Mouse (Mus musculus): Measurements from ENCODE around the gene Lama4. TPM values are rescaled to one million over a fixed set of nuclear protein-coding genes. Genes with fewer than 3 reads are reported as not detected.

Lama4 gene
- polyA plus RNA-seq, 1 experiment from 2014 or later: 12.3 TPM

GRCm38 (mm10) chr10:39005494-39005893, 40.2 kb downstream of the Lama4 start:
- peak; percentile 62 for ATAC-seq
- H3K27ac ChIP-seq (ENCODE audit: low read depth, low read length): no peak overlapping the region

GRCm38 (mm10) chr10:39006433-39007105, 41.3 kb downstream of the Lama4 start:
- peak; percentile 65 for ATAC-seq
- no peaks in the 10 kb centered on the region for H3K36me3 ChIP-seq (ENCODE audit: control insufficient read depth, insufficient read depth, low read length)
- 61% methylated on average over 4 of the region's 4 CpGs for WGBS

More at GRCm38 (mm10) chr10:39005494-39005893, 40.2 kb downstream of the Lama4 start:
- 83% methylated on average over 8 of the region's 8 CpGs for WGBS
- Histone ChIP-seq H3K4me3 (ENCODE audit: low read depth, low read length) (no peak overlapping the region), H3K9me3 (replicated peaks; ENCODE audit: control insufficient read depth, low read length) (no peaks in the 10 kb centered on the region), H3K9ac (ENCODE audit: low read length) (no peak overlapping the region), H3K4me2 (ENCODE audit: low read length) (no peak overlapping the region), H3K27me3 (replicated peaks; ENCODE audit: control insufficient read depth, insufficient read depth, low read length) (no peaks in the 10 kb centered on the region), H3K4me1 (ENCODE audit: control insufficient read depth, insufficient read depth, low read length) (no peaks in the 10 kb centered on the region), H3K36me3 (ENCODE audit: control insufficient read depth, insufficient read depth, low read length) (no peaks in the 10 kb centered on the region)
- peak; percentile 12 for DNase-seq (ENCODE audit: low spot score)

GRCm38 (mm10) chr10:39014836-39015235, 49.5 kb downstream of the Lama4 start:
- ATAC-seq: no peak
- 76% methylated on average over 2 of the region's 2 CpGs for WGBS
- H3K4me1 ChIP-seq (ENCODE audit: control insufficient read depth, insufficient read depth, low read length): no peaks in the 10 kb centered on the region

More at GRCm38 (mm10) chr10:39006433-39007105, 41.3 kb downstream of the Lama4 start:
- no peak for DNase-seq (ENCODE audit: low spot score)
- Histone ChIP-seq H3K4me1 (ENCODE audit: control insufficient read depth, insufficient read depth, low read length) (no peaks in the 10 kb centered on the region), H3K27ac (ENCODE audit: low read depth, low read length) (no peak overlapping the region), H3K4me3 (ENCODE audit: low read depth, low read length) (no peak overlapping the region), H3K27me3 (replicated peaks; ENCODE audit: control insufficient read depth, insufficient read depth, low read length) (no peaks in the 10 kb centered on the region), H3K4me2 (ENCODE audit: low read length) (no peak overlapping the region), H3K9me3 (replicated peaks; ENCODE audit: control insufficient read depth, low read length) (no peaks in the 10 kb centered on the region), H3K9ac (ENCODE audit: low read length) (no peak overlapping the region)

GRCm38 (mm10) chr10:39017986-39018385, 52.7 kb downstream of the Lama4 start:
- Histone ChIP-seq H3K4me3 (ENCODE audit: low read depth, low read length) (no peak overlapping the region), H3K27ac (ENCODE audit: low read depth, low read length) (no peak overlapping the region), H3K36me3 (ENCODE audit: control insufficient read depth, insufficient read depth, low read length) (no peaks in the 10 kb centered on the region), H3K4me1 (ENCODE audit: control insufficient read depth, insufficient read depth, low read length) (no peaks in the 10 kb centered on the region), H3K27me3 (replicated peaks; ENCODE audit: control insufficient read depth, insufficient read depth, low read length) (no peaks in the 10 kb centered on the region), H3K9me3 (replicated peaks; ENCODE audit: control insufficient read depth, low read length) (no peaks in the 10 kb centered on the region), H3K4me2 (ENCODE audit: low read length) (no peak overlapping the region), H3K9ac (ENCODE audit: low read length) (no peak overlapping the region)
- 77% methylated on average over 4 of the region's 4 CpGs for WGBS
- no peak for DNase-seq (ENCODE audit: low spot score)
- no peak for ATAC-seq

More at GRCm38 (mm10) chr10:39014836-39015235, 49.5 kb downstream of the Lama4 start:
- Histone ChIP-seq H3K36me3 (ENCODE audit: control insufficient read depth, insufficient read depth, low read length) (no peaks in the 10 kb centered on the region), H3K4me3 (ENCODE audit: low read depth, low read length) (no peak overlapping the region), H3K27me3 (replicated peaks; ENCODE audit: control insufficient read depth, insufficient read depth, low read length) (no peaks in the 10 kb centered on the region), H3K9ac (ENCODE audit: low read length) (no peak overlapping the region), H3K4me2 (ENCODE audit: low read length) (no peak overlapping the region), H3K9me3 (replicated peaks; ENCODE audit: control insufficient read depth, low read length) (no peaks in the 10 kb centered on the region), H3K27ac (ENCODE audit: low read depth, low read length) (no peak overlapping the region)
- DNase-seq (ENCODE audit: low spot score): no peak

GRCm38 (mm10) chr10:39018635-39019034, 53.3 kb downstream of the Lama4 start:
- Histone ChIP-seq H3K4me3 (ENCODE audit: low read depth, low read length) (no peak overlapping the region), H3K9me3 (replicated peaks; ENCODE audit: control insufficient read depth, low read length) (no peaks in the 10 kb centered on the region), H3K36me3 (ENCODE audit: control insufficient read depth, insufficient read depth, low read length) (no peaks in the 10 kb centered on the region), H3K27ac (ENCODE audit: low read depth, low read length) (no peak overlapping the region), H3K4me2 (ENCODE audit: low read length) (no peak overlapping the region), H3K27me3 (replicated peaks; ENCODE audit: control insufficient read depth, insufficient read depth, low read length) (no peaks in the 10 kb centered on the region), H3K4me1 (ENCODE audit: control insufficient read depth, insufficient read depth, low read length) (no peaks in the 10 kb centered on the region), H3K9ac (ENCODE audit: low read length) (no peak overlapping the region)
- whole genome bisulfite sequencing: 58% methylated on average over 1 of the region's 1 CpGs
- peak; percentile 52; the same call in 1 of the 2 replicates for ATAC-seq
- peak; percentile 54 for DNase-seq (ENCODE audit: low spot score)

GRCm38 (mm10) chr10:39023618-39024256, 58.4 kb downstream of the Lama4 start:
- H3K27me3 ChIP-seq (replicated peaks; ENCODE audit: control insufficient read depth, insufficient read depth, low read length): no peaks in the 10 kb centered on the region
- no peak overlapping the region for H3K27ac ChIP-seq (ENCODE audit: low read depth, low read length)
- 81% methylated on average over 5 of the region's 5 CpGs for WGBS
- H3K4me2 ChIP-seq (ENCODE audit: low read length): no peak overlapping the region
- no peaks in the 10 kb centered on the region for H3K36me3 ChIP-seq (ENCODE audit: control insufficient read depth, insufficient read depth, low read length)
- DNase-seq (ENCODE audit: low spot score): no peak
- no peak for ATAC-seq
- H3K4me1 ChIP-seq (ENCODE audit: control insufficient read depth, insufficient read depth, low read length): 0 out of 2 replicates have a peak, but pooled peaks cover 3% of the 10 kb centered on the region
- no peaks in the 10 kb centered on the region for H3K9me3 ChIP-seq (replicated peaks; ENCODE audit: control insufficient read depth, low read length)
- no peak overlapping the region for H3K4me3 ChIP-seq (ENCODE audit: low read depth, low read length)
- H3K9ac ChIP-seq (ENCODE audit: low read length): no peak overlapping the region

GRCm38 (mm10) chr10:39026529-39026928, 61.2 kb downstream of the Lama4 start:
- no peak for DNase-seq (ENCODE audit: low spot score)
- ATAC-seq: no peak
- no peaks in the 10 kb centered on the region for H3K36me3 ChIP-seq (ENCODE audit: control insufficient read depth, insufficient read depth, low read length)
- H3K9me3 ChIP-seq (replicated peaks; ENCODE audit: control insufficient read depth, low read length): no peaks in the 10 kb centered on the region
- WGBS: 86% methylated on average over 8 of the region's 8 CpGs
- no peak overlapping the region for H3K4me3 ChIP-seq (ENCODE audit: low read depth, low read length)
- H3K27me3 ChIP-seq (replicated peaks; ENCODE audit: control insufficient read depth, insufficient read depth, low read length): no peaks in the 10 kb centered on the region
- H3K4me1 ChIP-seq (ENCODE audit: control insufficient read depth, insufficient read depth, low read length): 0 out of 2 replicates have a peak, but pooled peaks cover 3% of the 10 kb centered on the region
- no peak overlapping the region for H3K4me2 ChIP-seq (ENCODE audit: low read length)
- no peak overlapping the region for H3K9ac ChIP-seq (ENCODE audit: low read length)
- no peak overlapping the region for H3K27ac ChIP-seq (ENCODE audit: low read depth, low read length)

GRCm38 (mm10) chr10:39027058-39027457, 61.7 kb downstream of the Lama4 start:
- Histone ChIP-seq H3K4me1 (ENCODE audit: control insufficient read depth, insufficient read depth, low read length) (0 out of 2 replicates have a peak, but pooled peaks cover 3% of the 10 kb centered on the region), H3K27ac (ENCODE audit: low read depth, low read length) (no peak overlapping the region), H3K9ac (ENCODE audit: low read length) (no peak overlapping the region), H3K4me3 (ENCODE audit: low read depth, low read length) (no peak overlapping the region), H3K36me3 (ENCODE audit: control insufficient read depth, insufficient read depth, low read length) (no peaks in the 10 kb centered on the region), H3K27me3 (replicated peaks; ENCODE audit: control insufficient read depth, insufficient read depth, low read length) (no peaks in the 10 kb centered on the region), H3K9me3 (replicated peaks; ENCODE audit: control insufficient read depth, low read length) (no peaks in the 10 kb centered on the region), H3K4me2 (ENCODE audit: low read length) (no peak overlapping the region)
- ATAC-seq (no peak), DNase-seq (ENCODE audit: low spot score) (no peak)
- WGBS: 73% methylated on average over 5 of the region's 5 CpGs

- 72% methylated on average over 5 of the region's 5 CpGs for WGBS
- H3K27me3 ChIP-seq (replicated peaks; ENCODE audit: control insufficient read depth, insufficient read depth, low read length): no peaks in the 10 kb centered on the region
- no peak overlapping the region for H3K27ac ChIP-seq (ENCODE audit: low read depth, low read length)
- no peak for DNase-seq (ENCODE audit: low spot score)
- H3K36me3 ChIP-seq (ENCODE audit: control insufficient read depth, insufficient read depth, low read length): no peaks in the 10 kb centered on the region
- 0 out of 2 replicates have a peak, but pooled peaks cover 3% of the 10 kb centered on the region for H3K4me1 ChIP-seq (ENCODE audit: control insufficient read depth, insufficient read depth, low read length)
- H3K9me3 ChIP-seq (replicated peaks; ENCODE audit: control insufficient read depth, low read length): no peaks in the 10 kb centered on the region
- H3K4me3 ChIP-seq (ENCODE audit: low read depth, low read length): no peak overlapping the region
- ATAC-seq: no peak
- H3K4me2 ChIP-seq (ENCODE audit: low read length): no peak overlapping the region
- H3K9ac ChIP-seq (ENCODE audit: low read length): no peak overlapping the region
These were observed 63.1 kb downstream of the Lama4 start for GRCm38 (mm10) chr10:39028403-39028802.

Measured in forebrain, embryonic 14.5 days (tissue).